Mouse (Mus musculus) forebrain, embryonic 10.5 days (tissue): Measurements from ENCODE around the gene Trip10. TPM values are rescaled to one million over a fixed set of nuclear protein-coding genes. Genes with fewer than 3 reads are reported as not detected.

Experiments
- DNase-seq: peaks from one replicate; pipeline ENCODE4 v3.0.0-alpha.2; 2017; ENCODE audit warnings: low spot score; ENCODE audit errors: extremely low spot score
- H3K27ac ChIP-seq: fragments of 300-500 bp; sonication (generic); 2 replicates; pipeline ENCODE4 v1.5.1; 2016; ENCODE audit warnings: mild to moderate bottlenecking
- H3K27me3 ChIP-seq: fragments of 300-500 bp; sonication (generic); 2 replicates; pipeline ENCODE4 v1.6.1; 2016; ENCODE audit warnings: mild to moderate bottlenecking; ENCODE audit not compliant: poor library complexity, severe bottlenecking
- H3K36me3 ChIP-seq: fragments of 300-500 bp; sonication (generic); replicated peaks from 2 replicates; pipeline ENCODE4 v1.6.1; 2016; ENCODE audit warnings: mild to moderate bottlenecking, moderate library complexity
- H3K4me1 ChIP-seq: fragments of 300-500 bp; sonication (generic); 2 replicates; pipeline ENCODE4 v1.6.1; 2016
- H3K4me3 ChIP-seq: fragments of 300-500 bp; sonication (generic); 2 replicates; pipeline ENCODE4 v1.5.1; 2016; ENCODE audit warnings: mild to moderate bottlenecking, moderate library complexity
- H3K9me3 ChIP-seq: fragments of 300-500 bp; sonication (generic); 2 replicates; pipeline ENCODE4 v1.6.1; 2016; ENCODE audit warnings: mild to moderate bottlenecking, moderate library complexity
- WGBS: fragments of 180-500 bp; shearing (Covaris S2); methylation state at CpG from one replicate; pipeline ENCODE4 v1.1.7; 2016; 5-methylcytosine and 5-hydroxymethylcytosine counted together
- polyA plus RNA-seq: library from polyadenylated mRNA; unstranded; fragments of >200 nt; fragmentation: Nextera tagmentation; extraction: Ambion mirVana; gene quantifications from 2 replicates; pipeline ENCODE4 v1.2.1, GENCODE M21; 2016

Trip10 gene
- polyA plus RNA-seq: 43.8 and 49.9 TPM in 2 replicates

DNA sequence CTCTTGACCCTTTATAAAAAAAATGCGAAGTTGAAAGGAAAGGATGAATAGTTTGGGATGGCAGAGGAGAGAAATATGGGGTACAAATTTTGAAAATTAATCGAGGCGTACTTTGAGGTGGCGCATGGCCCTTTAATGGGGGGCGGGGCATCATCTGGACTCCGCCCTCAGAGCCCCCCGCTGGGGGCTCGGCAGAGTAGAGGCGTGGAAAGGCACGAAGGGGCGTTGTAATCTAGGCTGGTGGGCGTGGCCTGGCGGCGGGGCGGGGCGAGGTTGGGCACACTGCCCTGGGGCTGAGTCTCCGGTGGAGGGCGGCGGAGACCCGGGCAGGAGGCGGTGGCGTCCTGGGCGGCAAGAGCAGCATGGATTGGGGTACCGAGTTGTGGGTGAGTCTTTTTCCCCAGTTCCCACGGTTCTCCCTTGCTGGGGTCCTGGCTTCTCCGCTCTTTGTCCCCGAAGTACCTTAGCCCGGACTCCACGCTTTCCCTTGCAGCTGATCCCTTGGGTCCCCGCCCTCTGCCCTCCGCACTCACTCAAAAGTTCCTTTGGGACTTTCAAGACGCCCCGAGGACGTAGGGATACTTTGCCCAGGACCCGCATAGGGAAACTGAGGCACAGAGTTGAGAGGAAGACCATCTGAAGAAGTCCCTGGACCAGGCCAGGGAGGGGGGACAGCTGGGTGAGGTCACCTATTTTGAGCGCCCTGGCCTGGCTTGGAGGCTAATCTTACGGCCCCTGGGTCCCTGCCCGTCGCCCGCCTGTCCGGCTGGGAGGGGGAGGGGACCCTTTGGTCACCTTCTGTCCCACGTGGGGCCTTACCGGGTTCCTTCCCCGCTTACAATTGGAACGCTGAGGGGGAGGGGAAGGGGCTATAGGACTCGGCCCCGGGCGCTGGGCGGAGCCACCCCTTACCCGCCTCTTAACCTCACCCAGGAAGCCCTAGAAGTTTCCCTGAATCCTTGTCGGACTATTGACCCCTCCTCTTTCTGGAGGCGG is at the start of gene Trip10:
Trip10 (plus strand) TSS at position 270 of the 996 bp plus-strand sequence.
- H3K9me3 ChIP-seq: no peaks in the 10 kb centered on the region
- H3K27me3 ChIP-seq: no peaks in the 10 kb centered on the region
- DNase-seq: peak; percentile 95
- H3K27ac ChIP-seq: peak within 1 kb of the TSS; percentile 97
- peaks cover 44% of the 10 kb centered on the region for H3K4me1 ChIP-seq
- peaks cover 27% of the 10 kb centered on the region for H3K36me3 ChIP-seq
- WGBS: under 1% methylated on average over 50 of the region's 52 CpGs
- peak within 1 kb of the TSS; percentile 72 for H3K4me3 ChIP-seq

DNA sequence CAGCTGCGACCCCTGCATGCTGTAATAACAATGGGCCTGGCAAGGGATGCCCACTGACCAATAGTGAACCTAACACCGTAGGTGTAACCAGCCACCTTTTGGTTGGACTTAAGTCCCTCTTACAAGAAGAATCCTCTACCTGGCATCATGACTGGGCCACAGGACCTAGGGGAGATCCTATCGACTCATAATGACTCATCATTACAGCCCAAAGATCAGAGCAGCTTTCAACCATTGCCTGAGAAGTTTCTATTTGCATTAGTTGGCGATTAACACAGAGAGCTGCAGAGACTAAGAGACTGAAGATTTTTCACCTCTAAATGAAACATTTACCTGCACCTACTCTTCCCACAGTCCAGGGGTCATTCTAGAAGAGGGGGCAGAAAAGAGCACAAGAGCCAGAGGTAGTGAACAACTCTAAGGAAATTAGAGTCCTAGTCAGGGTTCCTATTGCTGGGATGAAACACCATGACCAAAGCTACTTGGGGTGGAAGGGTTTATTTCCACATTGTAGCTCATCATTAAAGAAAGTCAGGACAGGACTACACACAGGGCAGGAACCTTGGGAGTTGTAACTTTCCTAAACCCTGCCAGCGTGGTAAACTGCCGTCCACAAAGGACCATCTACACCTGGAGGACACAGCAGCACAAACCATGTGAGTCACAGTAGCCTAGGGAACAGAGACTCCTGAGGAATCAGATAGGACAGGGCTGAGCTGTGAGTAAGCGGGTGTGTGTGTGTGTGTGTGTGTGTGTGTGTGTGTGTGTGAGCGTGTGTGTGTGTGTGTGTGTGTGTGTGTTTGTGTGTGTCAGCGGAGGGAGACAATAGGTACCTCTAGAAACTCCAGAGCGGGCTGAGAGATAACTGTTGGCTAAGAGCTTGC is 47.2 kb upstream of the Trip10 start:
- Histone ChIP-seq H3K4me1 (no peaks in the 10 kb centered on the region), H3K36me3 (no peaks in the 10 kb centered on the region), H3K9me3 (no peaks in the 10 kb centered on the region), H3K27me3 (no peaks in the 10 kb centered on the region), H3K27ac (no peak overlapping the region), H3K4me3 (no peak overlapping the region)
- 88% methylated on average over 10 of the region's 10 CpGs for WGBS
- DNase-seq: no peak

DNA sequence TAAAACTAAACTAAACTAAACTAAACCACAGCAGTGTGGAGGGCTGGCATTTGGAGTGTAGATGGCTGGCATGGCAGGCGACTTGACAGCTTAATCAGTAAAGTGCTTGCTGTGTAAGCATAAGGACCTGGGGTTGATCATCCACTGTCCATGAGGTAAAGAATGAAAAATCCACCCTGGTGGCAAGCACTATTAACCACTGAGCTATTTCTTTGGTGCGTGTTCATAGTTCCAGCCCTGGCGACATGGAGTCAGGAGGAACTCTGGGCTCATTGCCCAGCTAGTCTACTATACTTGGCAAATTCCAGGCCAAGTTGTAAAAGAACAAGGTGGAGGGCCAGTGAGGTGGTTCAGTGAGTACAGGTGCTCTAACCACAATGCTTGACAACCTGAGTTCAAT is 41.3 kb upstream of the Trip10 start:
- no peak overlapping the region for H3K4me3 ChIP-seq
- H3K27ac ChIP-seq: no peak overlapping the region
- no peaks in the 10 kb centered on the region for H3K36me3 ChIP-seq
- H3K9me3 ChIP-seq: no peaks in the 10 kb centered on the region
- WGBS: 90% methylated on average over 3 of the region's 3 CpGs
- DNase-seq: no peak
- no peaks in the 10 kb centered on the region for H3K4me1 ChIP-seq
- H3K27me3 ChIP-seq: no peaks in the 10 kb centered on the region

DNA sequence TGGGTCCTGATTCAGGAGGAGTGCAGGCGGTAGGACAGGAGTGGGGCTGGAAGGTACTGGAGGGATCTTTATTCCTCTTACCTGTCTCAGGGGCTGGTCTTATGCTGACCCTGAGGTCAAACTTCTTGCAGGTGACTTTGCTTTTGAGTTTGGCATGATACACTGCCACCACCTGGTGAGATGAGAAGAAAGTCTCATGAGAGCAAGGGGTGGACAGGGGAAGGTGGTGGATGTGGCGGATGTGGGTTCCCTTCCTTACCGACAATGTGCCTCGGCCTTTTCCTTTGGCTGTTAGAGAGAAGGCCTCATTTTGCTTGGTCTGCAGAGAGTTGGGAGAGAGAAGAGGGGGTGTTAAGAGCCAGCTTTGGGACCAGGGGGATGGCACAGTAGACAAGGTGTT is 39.9 kb upstream of the Trip10 start:
- no peak overlapping the region for H3K27ac ChIP-seq
- WGBS: 87% methylated on average over 4 of the region's 4 CpGs
- H3K36me3 ChIP-seq: no peaks in the 10 kb centered on the region
- no peak overlapping the region for H3K4me3 ChIP-seq
- no peak for DNase-seq
- H3K4me1 ChIP-seq: no peaks in the 10 kb centered on the region
- no peaks in the 10 kb centered on the region for H3K9me3 ChIP-seq
- H3K27me3 ChIP-seq: no peaks in the 10 kb centered on the region

DNA sequence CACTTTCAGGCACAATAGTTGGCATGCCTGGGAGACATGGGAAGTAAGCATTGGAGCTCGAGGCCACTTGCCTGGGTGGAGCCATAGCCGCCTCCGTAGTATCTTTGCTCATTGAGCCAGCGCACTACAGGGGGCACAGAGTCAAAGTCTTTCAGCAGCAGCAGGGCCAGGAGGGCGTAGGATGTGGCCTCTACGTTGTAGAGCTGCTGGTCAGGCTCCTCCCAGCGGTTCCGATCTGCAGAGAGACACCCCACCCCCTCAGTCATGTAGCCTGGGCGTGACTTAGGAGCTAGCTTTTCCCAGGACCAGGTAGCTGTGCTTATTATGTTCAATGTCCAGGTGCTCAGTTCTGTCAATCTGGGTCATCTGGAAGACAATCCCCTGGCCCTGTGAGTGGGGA is 37.8 kb upstream of the Trip10 start:
- 76% methylated on average over 9 of the region's 9 CpGs for WGBS
- H3K27me3 ChIP-seq: 0 out of 2 replicates have a peak, but pooled peaks cover 3% of the 10 kb centered on the region
- DNase-seq: no peak
- no peaks in the 10 kb centered on the region for H3K9me3 ChIP-seq
- H3K36me3 ChIP-seq: no peaks in the 10 kb centered on the region
- no peak overlapping the region for H3K27ac ChIP-seq
- H3K4me3 ChIP-seq: no peak overlapping the region
- no peaks in the 10 kb centered on the region for H3K4me1 ChIP-seq

DNA sequence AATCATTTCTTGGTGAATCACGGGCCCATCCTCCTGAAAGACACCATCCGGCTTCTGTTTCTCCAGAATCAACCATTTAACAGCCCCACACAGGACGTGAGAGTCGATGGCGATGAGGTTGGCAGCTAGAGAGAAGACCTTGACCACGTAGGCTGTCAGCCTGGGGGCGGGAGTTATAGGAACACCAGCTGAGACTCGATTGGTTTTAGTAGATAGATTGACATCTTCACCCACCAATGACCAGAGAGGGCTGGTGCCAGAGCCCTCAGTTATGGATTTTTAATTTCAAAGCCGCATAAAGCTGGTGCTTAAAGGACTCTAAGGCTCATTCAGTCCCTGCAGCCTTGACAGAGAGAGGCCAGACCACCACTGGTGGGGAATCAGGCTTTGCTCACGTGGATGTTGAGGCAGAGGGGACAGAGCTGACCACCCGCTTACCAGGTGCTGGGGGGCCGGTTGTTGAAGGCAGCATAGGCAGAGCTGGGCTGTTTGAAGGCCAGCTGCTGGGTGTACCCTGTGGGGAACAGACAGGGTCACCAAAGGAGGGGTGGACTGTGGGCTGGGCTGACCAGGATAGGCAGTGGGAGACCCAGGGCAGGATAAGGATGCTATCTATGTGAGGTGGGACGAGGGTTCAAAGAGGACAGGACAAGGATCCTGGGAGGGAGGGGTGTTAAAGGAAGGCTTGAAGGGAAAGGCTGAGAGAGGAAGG is 34.4 kb upstream of the Trip10 start:
- Histone ChIP-seq H3K4me1 (peaks cover 6% of the 10 kb centered on the region), H3K9me3 (no peaks in the 10 kb centered on the region), H3K27me3 (0 out of 2 replicates have a peak, but pooled peaks cover 3% of the 10 kb centered on the region), H3K27ac (no peak overlapping the region), H3K4me3 (no peak overlapping the region), H3K36me3 (no peaks in the 10 kb centered on the region)
- 53% methylated on average over 13 of the region's 13 CpGs for WGBS
- no peak for DNase-seq

DNA sequence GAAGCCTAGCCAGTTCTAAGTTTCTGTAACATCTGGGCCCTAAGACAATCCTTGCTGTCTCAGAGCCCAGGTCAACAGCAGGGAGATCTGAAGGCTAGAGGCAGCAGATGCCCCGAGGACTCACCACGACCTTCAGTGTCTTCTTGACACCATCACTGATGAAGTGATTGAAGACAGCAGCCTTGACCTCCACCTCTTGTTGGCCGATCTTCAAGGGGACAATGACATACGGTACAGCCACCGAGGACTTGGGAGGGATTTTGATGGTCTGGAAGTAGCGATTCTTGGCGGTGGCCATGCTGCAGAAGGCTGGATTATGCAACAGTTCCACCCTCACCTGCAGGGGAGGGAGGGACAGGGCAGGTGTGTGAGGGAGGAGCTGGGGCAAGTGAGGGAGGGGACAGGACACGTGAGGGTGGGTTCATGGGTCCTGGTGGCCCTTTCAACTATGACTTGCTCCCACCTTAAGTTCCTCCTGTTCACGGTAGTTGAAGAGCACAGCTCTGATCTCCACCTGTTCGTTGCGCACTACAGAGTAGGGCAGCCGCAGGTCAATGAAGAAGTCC is 30.8 kb upstream of the Trip10 start:
- 0 out of 2 replicates have a peak, but pooled peaks cover 3% of the 10 kb centered on the region for H3K27me3 ChIP-seq

DNA sequence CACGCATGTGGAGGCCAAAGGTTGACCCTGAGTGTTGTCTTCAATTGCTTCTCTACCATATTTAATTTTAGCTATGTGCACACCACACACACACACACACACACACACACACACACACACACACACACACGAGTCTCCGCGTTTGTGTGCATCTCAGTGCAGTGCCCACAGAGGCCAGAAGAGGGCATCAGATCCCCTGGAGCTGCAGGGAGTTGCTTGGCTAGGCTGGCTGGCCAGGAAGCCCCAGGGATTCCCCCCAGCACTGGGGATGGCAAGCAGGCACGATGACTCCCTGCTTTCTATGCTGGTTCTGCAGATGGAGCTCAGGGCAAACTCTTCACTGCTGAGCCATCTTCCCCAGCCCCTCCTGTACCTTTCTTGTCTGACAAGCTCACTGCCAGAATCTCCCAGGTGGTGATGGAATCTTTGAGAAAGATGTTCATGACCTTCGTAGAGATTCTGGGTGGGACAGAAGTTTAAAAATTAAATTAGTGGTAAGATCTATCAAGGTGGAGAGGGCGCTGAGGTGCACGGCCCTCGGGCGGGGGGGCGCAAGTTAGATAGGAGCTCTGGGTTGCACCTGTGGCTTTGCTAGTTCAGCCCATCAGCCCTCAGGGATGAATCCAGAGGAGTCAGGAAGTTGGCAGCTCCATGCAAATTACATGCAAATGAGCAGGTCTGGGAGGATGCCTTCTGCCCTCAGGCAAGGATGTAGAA is 29.9 kb upstream of the Trip10 start:
- 22% methylated on average over 11 of the region's 11 CpGs for WGBS
- Histone ChIP-seq H3K9me3 (no peaks in the 10 kb centered on the region), H3K27ac (no peak overlapping the region), H3K36me3 (no peaks in the 10 kb centered on the region), H3K4me1 (peaks cover 6% of the 10 kb centered on the region), H3K4me3 (no peak overlapping the region), H3K27me3 (0 out of 2 replicates have a peak, but pooled peaks cover 3% of the 10 kb centered on the region)
- DNase-seq: peak; percentile 61

More for the DNA sequence above, 30.8 kb upstream of the Trip10 start:
- Histone ChIP-seq H3K9me3 (no peaks in the 10 kb centered on the region), H3K36me3 (no peaks in the 10 kb centered on the region), H3K4me3 (no peak overlapping the region), H3K4me1 (peaks cover 6% of the 10 kb centered on the region), H3K27ac (no peak overlapping the region)
- no peak for DNase-seq
- WGBS: 82% methylated on average over 12 of the region's 12 CpGs

DNA sequence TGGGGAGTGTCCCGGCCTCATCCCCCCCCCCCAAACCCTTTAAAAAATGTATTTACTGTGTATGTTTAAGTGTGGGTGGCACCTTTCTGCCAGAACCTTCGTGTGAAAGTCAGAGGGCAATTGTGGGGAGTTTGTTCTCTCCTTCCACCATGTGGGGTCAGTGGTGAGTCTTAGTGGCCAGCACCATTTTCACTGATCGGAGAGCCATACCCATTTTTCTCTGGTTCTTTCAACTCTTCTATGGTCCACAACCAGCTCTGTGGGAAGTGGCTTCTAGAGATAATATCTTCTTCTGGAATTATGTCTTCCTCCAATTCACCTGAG is 29.4 kb upstream of the Trip10 start:
- Histone ChIP-seq H3K4me3 (no peak overlapping the region), H3K9me3 (no peaks in the 10 kb centered on the region), H3K4me1 (peaks cover 6% of the 10 kb centered on the region), H3K27ac (no peak overlapping the region), H3K36me3 (no peaks in the 10 kb centered on the region), H3K27me3 (0 out of 2 replicates have a peak, but pooled peaks cover 3% of the 10 kb centered on the region)
- WGBS: 25% methylated on average over 3 of the region's 3 CpGs
- DNase-seq: no peak

DNA sequence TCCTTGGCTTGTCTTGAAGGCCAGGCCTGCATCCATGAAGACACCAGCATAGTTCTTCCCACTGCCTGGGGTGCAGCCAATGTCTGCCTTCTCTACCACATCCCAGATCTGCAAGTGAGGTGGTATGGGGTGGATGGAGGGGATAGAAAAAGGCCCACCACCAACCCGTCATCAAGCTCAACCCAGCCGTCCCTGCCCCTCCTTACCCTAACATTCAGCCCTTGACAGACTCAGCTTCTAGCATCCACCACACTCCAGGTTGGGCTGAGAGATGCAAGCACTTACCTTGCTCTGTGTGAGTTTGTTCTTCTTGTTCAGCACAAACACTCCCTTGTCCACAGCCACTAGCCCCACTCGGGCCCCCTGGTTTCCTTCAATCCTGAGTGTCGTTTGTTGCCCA is 27.3 kb upstream of the Trip10 start:
- DNase-seq: no peak
- Histone ChIP-seq H3K36me3 (no peaks in the 10 kb centered on the region), H3K27me3 (no peaks in the 10 kb centered on the region), H3K9me3 (no peaks in the 10 kb centered on the region), H3K27ac (no peak overlapping the region), H3K4me1 (peaks cover 6% of the 10 kb centered on the region), H3K4me3 (no peak overlapping the region)
- WGBS: 95% methylated on average over 4 of the region's 4 CpGs

DNA sequence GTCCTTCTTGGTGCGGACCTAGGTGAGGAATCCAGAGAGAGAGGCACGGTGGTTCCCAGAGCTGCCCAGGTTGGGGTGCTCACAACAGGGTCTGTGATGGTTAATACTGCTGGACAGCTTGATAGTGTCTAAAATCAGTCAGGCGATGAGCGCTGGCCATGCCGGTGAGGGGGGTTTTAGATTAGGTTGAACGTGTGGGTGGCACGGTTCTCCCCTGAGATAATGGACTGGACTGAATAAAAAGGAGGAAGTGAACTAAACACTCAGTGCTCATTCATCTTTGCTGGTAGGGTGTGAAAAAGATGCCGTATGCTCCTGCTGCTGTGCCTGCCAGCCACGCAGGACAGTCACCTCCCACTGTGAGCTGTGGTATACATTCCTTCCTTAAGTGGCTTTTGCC is 25.9 kb upstream of the Trip10 start:
- H3K4me3 ChIP-seq: no peak overlapping the region
- 86% methylated on average over 9 of the region's 9 CpGs for WGBS
- DNase-seq: no peak
- no peaks in the 10 kb centered on the region for H3K9me3 ChIP-seq
- H3K36me3 ChIP-seq: no peaks in the 10 kb centered on the region
- H3K27ac ChIP-seq: no peak overlapping the region
- H3K4me1 ChIP-seq: peaks cover 6% of the 10 kb centered on the region
- H3K27me3 ChIP-seq: no peaks in the 10 kb centered on the region
